In genomic region chr6:70751251-70751897, GRCm38 (mm10) we compare ENCODE assay signal across 14 mouse cellular contexts.
"Had no signal": no experiment of that assay in that cellular context is flagged by ENCODE, and none has a peak within 500 bp of the region (broad histone marks: within the 10 kb centered on the region; RNA-seq: fewer than 3 reads in every experiment).

No protein-coding gene starts in this region.

- H3K27ac ChIP-seq: left cerebral cortex, adult 2 months; limb, embryonic 12.5 days; lung, embryonic 15.5 days; macrophage; neural tube, embryonic 15.5 days had no signal

- H3K4me3 ChIP-seq: left cerebral cortex, adult 2 months; limb, embryonic 12.5 days; lung, embryonic 15.5 days; myocyte; neural tube, embryonic 15.5 days had no signal

- ATAC-seq: intestine, postnatal 0 days had no signal

- H3K9me3 ChIP-seq: limb, embryonic 12.5 days; lung, embryonic 15.5 days; neural tube, embryonic 15.5 days had no signal

- H3K9ac ChIP-seq: limb, embryonic 12.5 days; lung, embryonic 15.5 days; neural tube, embryonic 15.5 days had no signal

- H3K4me1 ChIP-seq: limb, embryonic 12.5 days; lung, embryonic 15.5 days; neural tube, embryonic 15.5 days had no signal

- H3K36me3 ChIP-seq: limb, embryonic 12.5 days; lung, embryonic 15.5 days; neural tube, embryonic 15.5 days had no signal

- DNase-seq: kidney, adult 8-10 months; kidney, postnatal 25 days; lung, postnatal 14 days; midbrain, embryonic 14.5 days; right cerebral cortex, adult 18-20 months; spleen, adult 18-20 months; thymus, postnatal 36 days had no signal

- H3K27me3 ChIP-seq: limb, embryonic 12.5 days; lung, embryonic 15.5 days; neural tube, embryonic 15.5 days had no signal

- H3K4me2 ChIP-seq: limb, embryonic 12.5 days; lung, embryonic 15.5 days; neural tube, embryonic 15.5 days had no signal
